Comparison of ENCODE assay signal across 9 mouse cellular contexts in the genomic region with DNA sequence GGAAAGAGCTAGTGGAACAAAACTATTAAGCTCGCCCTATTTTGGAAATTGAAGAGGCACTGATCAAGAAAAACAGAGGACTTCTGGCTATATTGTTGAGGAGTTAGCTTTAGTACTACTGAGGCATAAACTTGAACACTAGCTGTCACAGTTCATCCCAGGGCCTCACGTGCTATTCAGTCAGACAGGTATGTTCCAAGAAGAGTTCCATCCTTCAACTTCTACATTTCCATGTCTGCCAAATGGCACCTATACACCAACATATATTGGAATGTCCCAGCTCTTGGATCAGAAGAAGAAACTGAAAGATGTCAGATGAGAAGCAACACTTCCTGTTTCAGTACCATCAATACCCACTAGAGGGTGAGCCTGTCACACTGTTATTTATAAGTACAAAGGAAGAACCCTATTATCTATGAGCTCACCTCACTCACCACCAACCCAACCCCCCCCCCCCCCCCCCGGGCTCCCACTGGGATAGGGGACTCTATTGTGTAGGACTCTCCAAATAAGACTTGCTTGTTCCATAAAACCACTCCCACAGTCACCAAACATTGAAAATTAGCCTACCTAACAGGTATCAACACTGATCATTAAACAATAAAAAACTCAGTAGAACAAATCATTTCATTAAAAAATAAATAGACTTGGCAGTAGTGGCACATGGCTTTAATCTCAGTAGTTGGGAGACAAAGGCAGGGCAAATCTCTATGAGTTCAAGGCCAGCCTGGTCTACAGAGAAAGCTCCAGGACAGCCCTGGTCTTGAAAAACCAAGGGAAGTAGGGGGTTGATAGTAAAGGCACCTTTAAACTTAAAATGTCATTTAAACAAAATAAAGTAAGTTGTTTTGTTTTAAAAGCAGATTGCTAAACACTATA. TPM values are rescaled to one million over a fixed set of nuclear protein-coding genes. Genes with fewer than 3 reads are reported as not detected.
A peak's percentile ranks its signal among the peaks of the same experiment; 100 is the strongest.
DNase-seq lines count a peak whose midpoint lies in the region; ATAC-seq lines count a peak whose summit lies in the region.
"Had no signal": no experiment of that assay in that cellular context is flagged by ENCODE, and none has a peak within 500 bp of the region (broad histone marks: within the 10 kb centered on the region; RNA-seq: fewer than 3 reads in every experiment).

No protein-coding gene starts in this region.

- ATAC-seq in embryonic facial prominence, embryonic 14.5 days (ENCODE audit: low read depth), result peak; percentile 84
- peak; percentile 78; the same call in 1 of the 2 replicates for ATAC-seq in hindbrain, embryonic 14.5 days (ENCODE audit: low FRiP score)
- ATAC-seq in lung, embryonic 15.5 days (ENCODE audit: borderline replicate concordance, extremely low read depth, low FRiP score, low TSS enrichment), result peak; percentile 59; the same call in 1 of the 2 replicates

- 66% methylated on average over 3 of the region's 3 CpGs for WGBS in embryonic facial prominence, embryonic 14.5 days
- 68% methylated on average over 3 of the region's 3 CpGs for WGBS in hindbrain, embryonic 14.5 days
- 66% methylated on average over 3 of the region's 3 CpGs for WGBS in lung, embryonic 15.5 days

- peaks cover 84% of the 10 kb centered on the region for H3K36me3 ChIP-seq in embryonic facial prominence, embryonic 14.5 days (ENCODE audit: control insufficient read depth, insufficient read depth, low read length)
- H3K36me3 ChIP-seq in hindbrain, embryonic 14.5 days (replicated peaks; ENCODE audit: control insufficient read depth, insufficient read depth), result peaks cover 92% of the 10 kb centered on the region
- H3K36me3 ChIP-seq in lung, embryonic 15.5 days, result peaks cover 72% of the 10 kb centered on the region

- DNase-seq in left cerebral cortex, adult 11 months (ENCODE audit: low spot score), result peak; percentile 62
- no peak for DNase-seq in left cerebral cortex, postnatal 36 days (ENCODE audit: low spot score in 2 of 2)
- peak; percentile 66 for DNase-seq in ZHBTc4 (ENCODE audit: low read depth, low spot score)
- DNase-seq in embryonic facial prominence, embryonic 14.5 days (ENCODE audit: low spot score), result no peak
- DNase-seq in hindbrain, embryonic 14.5 days (ENCODE audit: low spot score), result peak; percentile 73
- peak; percentile 82 for DNase-seq in retina, postnatal 1 day
- DNase-seq in adrenal gland, adult 2 months, result no peak

- H3K9me3 ChIP-seq in embryonic facial prominence, embryonic 14.5 days (ENCODE audit: control insufficient read depth, low read length), result no peaks in the 10 kb centered on the region
- no peaks in the 10 kb centered on the region for H3K9me3 ChIP-seq in hindbrain, embryonic 14.5 days (ENCODE audit: control insufficient read depth, low read length)
- no peaks in the 10 kb centered on the region for H3K9me3 ChIP-seq in lung, embryonic 15.5 days

- intact Hi-C loops in left cerebral cortex, postnatal 36 days (cut with DNase I), result loop anchor here (5.0 kb wide), 1 partner anchor 34 kb away; a partner anchor contains a TSS

- no peak overlapping the region for H3K4me2 ChIP-seq in embryonic facial prominence, embryonic 14.5 days (ENCODE audit: low read depth, low read length)
- no peak overlapping the region for H3K4me2 ChIP-seq in hindbrain, embryonic 14.5 days (replicated peaks)
- no peak overlapping the region for H3K4me2 ChIP-seq in lung, embryonic 15.5 days

- H3K27ac ChIP-seq in embryonic facial prominence, embryonic 14.5 days (replicated peaks; ENCODE audit: low read depth, low read length), result 0 out of 2 replicates have a peak overlapping the region, but pooled peaks have one; percentile 15
- H3K27ac ChIP-seq in hindbrain, embryonic 14.5 days, result no peak overlapping the region
- H3K27ac ChIP-seq in lung, embryonic 15.5 days, result no peak overlapping the region

- H3K4me3 ChIP-seq in embryonic facial prominence, embryonic 14.5 days (ENCODE audit: low read depth, low read length), result no peak overlapping the region
- H3K4me3 ChIP-seq in hindbrain, embryonic 14.5 days (replicated peaks; ENCODE audit: low read length), result no peak overlapping the region
- no peak overlapping the region for H3K4me3 ChIP-seq in lung, embryonic 15.5 days

- H3K27me3 ChIP-seq in embryonic facial prominence, embryonic 14.5 days (replicated peaks; ENCODE audit: control insufficient read depth, insufficient read depth, low read length), result no peaks in the 10 kb centered on the region
- H3K27me3 ChIP-seq in hindbrain, embryonic 14.5 days (ENCODE audit: control insufficient read depth, insufficient read depth, low read length), result no peaks in the 10 kb centered on the region
- H3K27me3 ChIP-seq in lung, embryonic 15.5 days, result no peaks in the 10 kb centered on the region

- H3K9ac ChIP-seq in embryonic facial prominence, embryonic 14.5 days (ENCODE audit: low read depth, low read length), result no peak overlapping the region
- no peak overlapping the region for H3K9ac ChIP-seq in hindbrain, embryonic 14.5 days
- H3K9ac ChIP-seq in lung, embryonic 15.5 days, result no peak overlapping the region

- peaks cover 3% of the 10 kb centered on the region; the same call in 1 of the 2 replicates for H3K4me1 ChIP-seq in embryonic facial prominence, embryonic 14.5 days (ENCODE audit: control insufficient read depth, insufficient read depth, low read length)
- no peaks in the 10 kb centered on the region for H3K4me1 ChIP-seq in hindbrain, embryonic 14.5 days (replicated peaks; ENCODE audit: control insufficient read depth, insufficient read depth, low read length)
- peaks cover 14% of the 10 kb centered on the region for H3K4me1 ChIP-seq in lung, embryonic 15.5 days

RNA-seq across cellular contexts. Expression of a gene that starts 32.7 kb away (rescaled TPM):
- 10 to 100 TPM; 56.8 to 66.1 TPM for total RNA-seq in left cerebral cortex, postnatal 36 days (2021)
- 48.9 and 49.0 TPM in 2 replicates for polyA plus RNA-seq in embryonic facial prominence, embryonic 14.5 days (2014; fragmentation: Nextera tagmentation; extraction: Ambion mirVana)
- polyA plus RNA-seq in hindbrain, embryonic 14.5 days (2014; fragmentation: Nextera tagmentation; extraction: Ambion mirVana), result 30.7 and 34.8 TPM in 2 replicates
- 61.5 and 66.0 TPM in 2 replicates for polyA plus RNA-seq in lung, embryonic 15.5 days (2015; fragmentation: Nextera tagmentation; extraction: Ambion mirVana)
- total RNA-seq in adrenal gland, adult 2 months (2021), result 100 to 1,000 TPM; 112 to 135 TPM
- 20.4 and 25.8 TPM in 2 replicates for polyA plus RNA-seq in adrenal gland, adult 2 months (2012; rRNA removed)

RNA-seq across cellular contexts. Expression of a gene that starts 41.0 kb away (rescaled TPM):
- total RNA-seq in left cerebral cortex, postnatal 36 days (2021), result not detected
- 0.14 TPM in 1 of 2 replicates, not detected in the other for polyA plus RNA-seq in embryonic facial prominence, embryonic 14.5 days (2014; fragmentation: Nextera tagmentation; extraction: Ambion mirVana)
- 0.16 and 0.40 TPM in 2 replicates for polyA plus RNA-seq in hindbrain, embryonic 14.5 days (2014; fragmentation: Nextera tagmentation; extraction: Ambion mirVana)
- polyA plus RNA-seq in lung, embryonic 15.5 days (2015; fragmentation: Nextera tagmentation; extraction: Ambion mirVana), result 0.13 and 0.22 TPM in 2 replicates
- under 1 TPM in 1 of 2 experiments, not detected in 1; 0.09 TPM for total RNA-seq in adrenal gland, adult 2 months (2021)
- 0.03 TPM in 1 of 2 replicates, not detected in the other for polyA plus RNA-seq in adrenal gland, adult 2 months (2012; rRNA removed)
- total RNA-seq: left cerebral cortex, postnatal 10 days had no signal

RNA-seq across cellular contexts. Expression of a gene that starts 52.7 kb away (rescaled TPM):
- total RNA-seq in left cerebral cortex, postnatal 36 days (2021), result 10 to 100 TPM; 35.5 to 41.2 TPM
- 237 and 272 TPM in 2 replicates for polyA plus RNA-seq in embryonic facial prominence, embryonic 14.5 days (2014; fragmentation: Nextera tagmentation; extraction: Ambion mirVana)
- 196 and 205 TPM in 2 replicates for polyA plus RNA-seq in hindbrain, embryonic 14.5 days (2014; fragmentation: Nextera tagmentation; extraction: Ambion mirVana)
- 356 and 375 TPM in 2 replicates for polyA plus RNA-seq in lung, embryonic 15.5 days (2015; fragmentation: Nextera tagmentation; extraction: Ambion mirVana)
- 10 to 100 TPM; 19.2 to 29.8 TPM for total RNA-seq in adrenal gland, adult 2 months (2021)
- 42.2 and 63.0 TPM in 2 replicates for polyA plus RNA-seq in adrenal gland, adult 2 months (2012; rRNA removed)

RNA-seq across cellular contexts. Expression of a gene that starts 60.0 kb away (rescaled TPM):
- 1 to 10 TPM; 6.0 to 8.1 TPM for total RNA-seq in left cerebral cortex, postnatal 36 days (2021)
- not detected in 2 replicates for polyA plus RNA-seq in embryonic facial prominence, embryonic 14.5 days (2014; fragmentation: Nextera tagmentation; extraction: Ambion mirVana)
- not detected in 2 replicates for polyA plus RNA-seq in hindbrain, embryonic 14.5 days (2014; fragmentation: Nextera tagmentation; extraction: Ambion mirVana)
- not detected in 2 replicates for polyA plus RNA-seq in lung, embryonic 15.5 days (2015; fragmentation: Nextera tagmentation; extraction: Ambion mirVana)
- not detected for total RNA-seq in adrenal gland, adult 2 months (2021)
- polyA plus RNA-seq in adrenal gland, adult 2 months (2012; rRNA removed), result not detected in 2 replicates

Comparison
In these comparisons a context has a peak if more than half of its experiments do, and no peak if none do; other contexts are left out.
1. DNase-seq: peak in left cerebral cortex, adult 11 months (single experiment), ZHBTc4 (single experiment), hindbrain, embryonic 14.5 days (single experiment) and retina, postnatal 1 day (single experiment); none in left cerebral cortex, postnatal 36 days (0 of 2), embryonic facial prominence, embryonic 14.5 days (single experiment) and adrenal gland, adult 2 months (single experiment).
2. Peak in every context shown above with its lines, with median percentiles within 50 percentile points of each other: ATAC-seq.